Mouse (Mus musculus) liver, postnatal 0 days (tissue): Measurements from ENCODE around the gene Elmo3.

ENCODE experiments used
- CTCF ChIP-seq: sonication (generic); IDR thresholded peaks from 2 replicates; pipeline ENCODE4 v1.5.1; 2016; ENCODE audit warnings: antibody characterized with exemption, low read depth
- EP300 ChIP-seq: IDR thresholded peaks from 2 replicates; pipeline ENCODE4 v1.6.1; 2016; ENCODE audit warnings: antibody characterized with exemption, low read depth, mild to moderate bottlenecking

GRCm38 (mm10) chr8:105270916-105271186 is 34.5 kb upstream of the Elmo3 start:
- 0 out of 2 replicates have a peak, but pooled peaks have one; percentile 6 for TF ChIP-seq CTCF
- no peak for TF ChIP-seq EP300
